Mouse (Mus musculus): ENCODE data around the gene Tex2. TPM values are rescaled to one million over a fixed set of nuclear protein-coding genes. Genes with fewer than 3 reads are reported as not detected.

Tex2 gene
- polyA plus RNA-seq, 1 experiment = 13.2 TPM

DNA sequence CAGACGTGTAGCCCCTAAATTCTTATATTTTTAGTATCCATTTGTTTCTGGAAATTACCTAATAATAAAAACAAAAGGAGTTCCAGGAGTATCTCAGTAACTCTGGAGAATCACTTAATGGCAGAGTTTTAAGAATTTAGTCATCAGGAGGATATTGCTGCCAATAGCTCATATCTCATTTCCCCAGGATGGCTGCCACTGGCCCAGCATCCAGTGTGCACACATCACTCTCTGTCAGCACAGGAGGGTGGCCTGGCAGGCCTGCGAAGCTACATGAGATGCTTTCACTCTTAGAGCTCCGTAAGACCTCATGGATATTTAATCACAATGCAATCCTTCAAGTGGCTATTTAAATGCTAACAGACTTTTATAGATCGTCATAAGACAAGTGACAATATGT is 91.6 kb downstream of the Tex2 start:
- Histone ChIP-seq H3K27ac (ENCODE audit: control insufficient read depth, insufficient read depth, low read length) (no peak overlapping the region), H3K4me3 (ENCODE audit: control insufficient read depth, insufficient read depth, low read length) (no peak overlapping the region), H3K27me3 (ENCODE audit: control insufficient read depth, insufficient read depth, low read length) (no peaks in the 10 kb centered on the region), H3K36me3 (ENCODE audit: control insufficient read depth, insufficient read depth, low read length) (peaks cover 4% of the 10 kb centered on the region; the same call in 1 of the 2 replicates), H3K4me1 (replicated peaks; ENCODE audit: control insufficient read depth, insufficient read depth, low read length) (peaks cover 3% of the 10 kb centered on the region; the same call in 1 of the 2 replicates)
- no peak for DNase-seq
- 96% methylated on average over 4 of the region's 4 CpGs for WGBS
- TF ChIP-seq CTCF (IDR thresholded peaks at IDR 0.05; ENCODE audit: borderline replicate concordance, control insufficient read depth, extremely low read depth, insufficient read depth, low read length, poor library complexity) = no peak
- TF ChIP-seq POLR2A (IDR thresholded peaks at IDR 0.05; ENCODE audit: control insufficient read depth, extremely low read depth, insufficient read depth, low read length, poor library complexity) = no peak

DNA sequence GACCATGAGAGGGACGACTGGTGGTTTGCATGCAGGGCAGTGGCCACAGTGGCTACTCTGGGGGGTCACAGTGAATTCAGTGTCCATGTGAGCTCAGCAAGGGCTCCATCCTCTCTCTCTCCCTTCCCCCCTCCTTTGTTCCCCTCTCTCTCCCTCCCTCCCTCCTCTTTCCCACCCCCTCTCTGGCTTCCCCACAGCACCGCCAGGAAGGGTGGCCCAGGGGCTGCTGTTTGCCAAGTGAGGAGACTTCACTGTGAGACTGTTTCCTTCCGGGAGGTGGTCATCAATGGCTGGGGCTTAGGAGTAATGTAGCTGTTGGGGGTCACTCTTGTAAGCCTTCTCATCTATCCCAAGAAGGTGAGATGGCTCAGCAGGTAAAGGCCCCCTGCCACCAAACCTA is 92.8 kb downstream of the Tex2 start:
- Histone ChIP-seq H3K27me3 (ENCODE audit: control insufficient read depth, insufficient read depth, low read length) (no peaks in the 10 kb centered on the region), H3K4me3 (ENCODE audit: control insufficient read depth, insufficient read depth, low read length) (no peak overlapping the region), H3K36me3 (ENCODE audit: control insufficient read depth, insufficient read depth, low read length) (peaks cover 4% of the 10 kb centered on the region; the same call in 1 of the 2 replicates), H3K27ac (ENCODE audit: control insufficient read depth, insufficient read depth, low read length) (no peak overlapping the region), H3K4me1 (replicated peaks; ENCODE audit: control insufficient read depth, insufficient read depth, low read length) (no peaks in the 10 kb centered on the region)
- TF ChIP-seq CTCF (IDR thresholded peaks at IDR 0.05; ENCODE audit: borderline replicate concordance, control insufficient read depth, extremely low read depth, insufficient read depth, low read length, poor library complexity) (no peak), POLR2A (IDR thresholded peaks at IDR 0.05; ENCODE audit: control insufficient read depth, extremely low read depth, insufficient read depth, low read length, poor library complexity) (no peak)
- 95% methylated on average over 3 of the region's 3 CpGs for WGBS
- DNase-seq = no peak

DNA sequence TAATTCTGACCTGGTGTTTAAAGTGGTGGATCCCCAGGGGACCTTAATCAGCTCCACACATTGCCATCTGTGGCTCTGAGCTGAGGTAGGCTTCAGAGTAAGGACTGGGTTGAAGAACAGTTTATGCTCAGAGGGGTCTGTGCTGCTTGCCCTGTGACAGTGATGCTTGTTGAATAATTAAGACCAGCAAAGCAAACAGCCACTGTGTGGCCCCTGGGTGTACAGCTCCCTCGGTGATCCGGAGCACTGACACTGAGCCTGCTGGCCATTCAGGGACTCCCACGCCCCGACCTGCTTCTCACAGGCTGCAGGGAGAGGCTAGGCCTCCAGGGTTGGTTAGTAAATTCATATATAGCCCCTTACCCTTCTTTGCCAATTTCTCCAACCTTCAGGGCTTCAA is 93.7 kb downstream of the Tex2 start:
- Histone ChIP-seq H3K4me3 (ENCODE audit: control insufficient read depth, insufficient read depth, low read length) (no peak overlapping the region), H3K27ac (ENCODE audit: control insufficient read depth, insufficient read depth, low read length) (no peak overlapping the region), H3K36me3 (ENCODE audit: control insufficient read depth, insufficient read depth, low read length) (peaks cover 4% of the 10 kb centered on the region; the same call in 1 of the 2 replicates), H3K4me1 (replicated peaks; ENCODE audit: control insufficient read depth, insufficient read depth, low read length) (peaks cover 3% of the 10 kb centered on the region; the same call in 1 of the 2 replicates), H3K27me3 (ENCODE audit: control insufficient read depth, insufficient read depth, low read length) (no peaks in the 10 kb centered on the region)
- DNase-seq = no peak
- 96% methylated on average over 4 of the region's 4 CpGs for WGBS
- no peak for TF ChIP-seq POLR2A (IDR thresholded peaks at IDR 0.05; ENCODE audit: control insufficient read depth, extremely low read depth, insufficient read depth, low read length, poor library complexity)
- no peak for TF ChIP-seq CTCF (IDR thresholded peaks at IDR 0.05; ENCODE audit: borderline replicate concordance, control insufficient read depth, extremely low read depth, insufficient read depth, low read length, poor library complexity)

DNA sequence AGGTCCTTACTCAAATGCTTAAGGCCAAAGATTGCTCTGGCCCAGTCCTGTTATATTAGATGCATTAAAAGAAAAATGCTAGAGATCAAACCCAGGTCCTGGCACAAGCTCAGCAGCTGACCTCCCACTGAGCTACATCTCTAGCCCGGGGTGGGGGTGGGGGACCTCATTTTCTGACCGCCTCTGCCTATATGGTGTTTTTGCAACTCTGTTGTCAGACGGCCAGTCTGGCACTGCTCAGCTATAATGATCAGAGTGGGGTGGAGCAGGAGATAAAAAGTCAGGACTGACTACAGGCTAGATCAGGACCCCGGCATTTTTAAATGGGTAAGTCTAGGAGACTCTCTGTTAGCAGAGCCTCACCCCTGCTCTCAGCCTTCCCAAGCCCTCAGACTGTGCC is 94.8 kb downstream of the Tex2 start:
- DNase-seq = no peak
- Histone ChIP-seq H3K4me3 (ENCODE audit: control insufficient read depth, insufficient read depth, low read length) (no peak overlapping the region), H3K36me3 (ENCODE audit: control insufficient read depth, insufficient read depth, low read length) (peaks cover 4% of the 10 kb centered on the region; the same call in 1 of the 2 replicates), H3K27ac (ENCODE audit: control insufficient read depth, insufficient read depth, low read length) (no peak overlapping the region), H3K27me3 (ENCODE audit: control insufficient read depth, insufficient read depth, low read length) (no peaks in the 10 kb centered on the region), H3K4me1 (replicated peaks; ENCODE audit: control insufficient read depth, insufficient read depth, low read length) (peaks cover 3% of the 10 kb centered on the region; the same call in 1 of the 2 replicates)
- 93% methylated on average over 4 of the region's 4 CpGs for WGBS
- TF ChIP-seq POLR2A (IDR thresholded peaks at IDR 0.05; ENCODE audit: control insufficient read depth, extremely low read depth, insufficient read depth, low read length, poor library complexity) (no peak), CTCF (IDR thresholded peaks at IDR 0.05; ENCODE audit: borderline replicate concordance, control insufficient read depth, extremely low read depth, insufficient read depth, low read length, poor library complexity) (no peak)

DNA sequence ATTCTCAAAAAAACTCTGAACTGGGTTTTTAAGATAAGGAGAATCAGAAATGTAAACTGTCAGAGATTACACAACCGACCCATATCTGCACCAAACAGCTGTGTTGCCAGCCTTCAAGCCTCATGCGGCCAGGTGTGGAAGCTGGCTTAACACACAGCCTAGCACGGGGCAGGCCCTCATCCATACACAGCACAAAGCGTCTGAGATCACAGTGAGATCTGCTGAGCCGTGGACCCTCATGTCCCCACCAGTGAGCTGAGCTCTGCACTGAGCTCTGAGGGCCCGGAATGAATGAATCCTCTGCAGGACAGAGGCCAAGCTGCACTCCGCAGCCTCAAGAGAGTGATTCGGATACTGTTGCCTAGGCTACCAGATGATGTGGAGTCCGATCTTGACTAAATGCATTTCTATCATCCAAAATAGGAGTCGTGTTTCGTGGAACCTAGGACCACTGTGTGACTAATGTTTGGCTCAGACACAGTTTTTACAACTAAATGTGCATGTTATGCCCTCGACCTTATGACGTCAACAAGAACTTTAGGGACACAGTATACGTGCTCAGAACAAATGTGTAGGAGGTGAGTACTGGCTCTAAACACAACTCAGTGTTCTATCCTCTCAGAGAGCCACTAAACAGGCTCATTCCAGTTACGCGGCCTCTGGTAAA is 98.0 kb downstream of the Tex2 start:
- Histone ChIP-seq H3K4me1 (replicated peaks; ENCODE audit: control insufficient read depth, insufficient read depth, low read length) (peaks cover 3% of the 10 kb centered on the region; the same call in 1 of the 2 replicates), H3K36me3 (ENCODE audit: control insufficient read depth, insufficient read depth, low read length) (peaks cover 6% of the 10 kb centered on the region), H3K4me3 (ENCODE audit: control insufficient read depth, insufficient read depth, low read length) (no peak overlapping the region), H3K27ac (ENCODE audit: control insufficient read depth, insufficient read depth, low read length) (no peak overlapping the region), H3K27me3 (ENCODE audit: control insufficient read depth, insufficient read depth, low read length) (no peaks in the 10 kb centered on the region)
- WGBS = 84% methylated on average over 16 of the region's 16 CpGs
- no peak for DNase-seq
- no peak for TF ChIP-seq POLR2A (IDR thresholded peaks at IDR 0.05; ENCODE audit: control insufficient read depth, extremely low read depth, insufficient read depth, low read length, poor library complexity)
- no peak for TF ChIP-seq CTCF (IDR thresholded peaks at IDR 0.05; ENCODE audit: borderline replicate concordance, control insufficient read depth, extremely low read depth, insufficient read depth, low read length, poor library complexity)

DNA sequence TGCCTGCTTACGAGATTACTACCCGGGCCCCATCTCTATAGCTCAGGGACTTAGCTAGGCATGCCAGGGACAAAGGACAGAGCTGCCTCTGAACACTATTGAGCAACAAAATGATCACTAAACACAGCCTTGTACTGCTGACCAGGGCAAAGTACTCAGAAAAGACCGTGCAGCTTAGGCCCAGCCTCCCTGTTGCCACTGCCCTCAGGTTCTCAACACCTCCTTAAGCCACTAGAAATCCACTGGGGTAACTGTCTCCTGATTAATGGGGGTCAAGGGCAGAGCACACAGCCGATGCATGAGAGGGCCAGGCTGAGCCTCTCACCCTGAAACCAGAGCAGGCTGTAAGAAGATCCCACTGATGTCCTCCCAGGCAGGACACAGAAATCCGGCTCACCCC is 98.8 kb downstream of the Tex2 start:
- Histone ChIP-seq H3K27ac (ENCODE audit: control insufficient read depth, insufficient read depth, low read length) (no peak overlapping the region), H3K36me3 (ENCODE audit: control insufficient read depth, insufficient read depth, low read length) (peaks cover 4% of the 10 kb centered on the region), H3K4me1 (replicated peaks; ENCODE audit: control insufficient read depth, insufficient read depth, low read length) (peaks cover 3% of the 10 kb centered on the region; the same call in 1 of the 2 replicates), H3K4me3 (ENCODE audit: control insufficient read depth, insufficient read depth, low read length) (no peak overlapping the region), H3K27me3 (ENCODE audit: control insufficient read depth, insufficient read depth, low read length) (no peaks in the 10 kb centered on the region)
- DNase-seq = no peak
- WGBS = 93% methylated on average over 5 of the region's 5 CpGs
- TF ChIP-seq CTCF (IDR thresholded peaks at IDR 0.05; ENCODE audit: borderline replicate concordance, control insufficient read depth, extremely low read depth, insufficient read depth, low read length, poor library complexity) = no peak
- no peak for TF ChIP-seq POLR2A (IDR thresholded peaks at IDR 0.05; ENCODE audit: control insufficient read depth, extremely low read depth, insufficient read depth, low read length, poor library complexity)

All from thymus, adult 2 months (tissue).